Mouse (Mus musculus) bone marrow, adult 2 months (tissue): ENCODE measurements around the gene Pde6b.

Source experiments
- CTCF ChIP-seq: fragments of 200-500 bp; IDR thresholded peaks from 2 replicates; pipeline ENCODE4 v1.5.1; 2011; ENCODE audit warnings: low read length, control low read depth; ENCODE audit not compliant: control insufficient read depth, insufficient read depth
- POLR2A ChIP-seq: fragments of 200-500 bp; IDR thresholded peaks from 2 replicates; pipeline ENCODE4 v1.6.1; 2011; ENCODE audit warnings: low read depth, mild to moderate bottlenecking, control low read depth, low read length, borderline replicate concordance; ENCODE audit not compliant: control insufficient read depth

GRCm38 (mm10) chr5:108452422-108452821, 64.2 kb downstream of the Pde6b start:
- no peak for TF ChIP-seq CTCF
- no peak for TF ChIP-seq POLR2A
